Mouse (Mus musculus): ENCODE results near the gene Tmem179b.

DNA sequence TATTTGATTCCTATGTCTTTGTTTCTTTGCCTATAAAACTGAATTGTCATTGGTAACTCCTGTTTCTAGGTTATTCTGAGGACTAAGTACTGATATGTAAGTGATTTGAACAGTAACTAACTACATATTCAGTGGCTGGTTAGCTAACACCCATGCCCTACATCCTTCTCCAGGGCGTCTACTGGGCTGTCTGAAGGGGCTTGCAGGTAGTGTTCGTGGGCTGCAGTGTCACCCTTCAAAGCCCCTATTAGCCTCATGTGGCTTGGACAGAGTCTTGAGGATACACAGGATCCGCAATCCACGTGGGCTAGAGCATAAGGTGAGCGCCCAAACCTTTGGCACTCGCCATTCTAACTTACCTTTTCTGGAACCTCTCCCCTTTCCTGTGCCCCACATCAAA, 34.6 kb downstream of the Tmem179b start:
- TF ChIP-seq POLR2A (IDR thresholded peaks at IDR 0.05; ENCODE audit: control insufficient read depth, low read depth, low read length): no peak
- no peak for TF ChIP-seq CTCF (IDR thresholded peaks at IDR 0.05; ENCODE audit: control insufficient read depth, insufficient read depth, insufficient replicate concordance, low read depth, low read length)

Data from testis, adult 2 months (tissue).